ENCODE assay signal across 8 mouse cellular contexts in the genomic region with DNA sequence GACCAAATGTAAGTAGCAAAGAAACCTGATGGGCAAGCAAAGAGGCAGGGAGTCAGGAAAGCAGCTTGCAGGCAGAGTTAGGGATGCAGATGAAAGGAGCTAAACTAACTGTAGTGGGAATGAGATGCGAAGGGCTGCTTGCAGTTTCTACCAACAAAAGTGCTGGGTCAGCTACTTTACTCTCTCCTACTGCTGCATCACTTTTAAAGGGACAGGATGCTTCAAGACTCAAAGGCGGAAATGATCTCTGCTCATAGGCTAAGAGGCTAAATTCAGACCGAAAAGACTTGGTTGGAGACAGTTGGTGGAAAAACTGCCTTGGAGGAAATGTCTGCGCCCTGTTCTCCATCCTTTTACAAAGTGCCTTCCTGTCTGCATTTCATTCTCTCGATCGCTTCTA. TPM values are rescaled to one million over a fixed set of nuclear protein-coding genes. Genes with fewer than 3 reads are reported as not detected.
A peak's percentile ranks its signal among the peaks of the same experiment; 100 is the strongest.
DNase-seq lines count a peak whose midpoint lies in the region; ATAC-seq lines count a peak whose summit lies in the region.

No protein-coding gene starts in this region.

- no peak overlapping the region; the same call in 1 of the 2 replicates for H3K27ac ChIP-seq in heart, embryonic 13.5 days (replicated peaks)
- H3K27ac ChIP-seq in liver, embryonic 12.5 days, result no peak overlapping the region

- H3K4me1 ChIP-seq in heart, embryonic 13.5 days, result peaks cover 20% of the 10 kb centered on the region
- peaks cover 19% of the 10 kb centered on the region for H3K4me1 ChIP-seq in liver, embryonic 12.5 days

- no peaks in the 10 kb centered on the region for H3K9me3 ChIP-seq in heart, embryonic 13.5 days
- H3K9me3 ChIP-seq in liver, embryonic 12.5 days (replicated peaks), result no peaks in the 10 kb centered on the region

- peak overlapping the region; percentile 67 for H3K4me3 ChIP-seq in heart, embryonic 13.5 days
- peak overlapping the region; percentile 50; the same call in 1 of the 2 replicates for H3K4me3 ChIP-seq in liver, embryonic 12.5 days

- ATAC-seq in heart, embryonic 13.5 days (ENCODE audit: extremely low read depth, insufficient number of reproducible peaks, low FRiP score, low TSS enrichment), result no peak
- ATAC-seq in liver, embryonic 12.5 days, result no peak
- no peak for ATAC-seq in erythroid progenitor cell, adult 5-6 weeks (replicated peaks; ENCODE audit: low FRiP score, poor library complexity, severe bottlenecking)

- WGBS in heart, embryonic 13.5 days, result 3% methylated on average over 6 of the region's 6 CpGs
- 2% methylated on average over 6 of the region's 6 CpGs for WGBS in liver, embryonic 12.5 days (ENCODE audit: insufficient replicate concordance)

- H3K27me3 ChIP-seq in heart, embryonic 13.5 days (replicated peaks), result peaks cover 51% of the 10 kb centered on the region
- H3K27me3 ChIP-seq in liver, embryonic 12.5 days (replicated peaks), result peaks cover 72% of the 10 kb centered on the region

- H3K9ac ChIP-seq in heart, embryonic 13.5 days, result peak overlapping the region; percentile 80
- no peak overlapping the region for H3K9ac ChIP-seq in liver, embryonic 12.5 days

- H3K36me3 ChIP-seq in heart, embryonic 13.5 days, result no peaks in the 10 kb centered on the region
- no peaks in the 10 kb centered on the region for H3K36me3 ChIP-seq in liver, embryonic 12.5 days

- peak overlapping the region; percentile 95 for H3K4me2 ChIP-seq in heart, embryonic 13.5 days
- peak overlapping the region; percentile 71; the same call in 1 of the 2 replicates for H3K4me2 ChIP-seq in liver, embryonic 12.5 days

- peak; percentile 24 for DNase-seq in adrenal gland, adult 2 months
- DNase-seq in adrenal gland, adult 18-20 months (ENCODE audit: low spot score in 2 of 2), result no peak
- peak; percentile 19 for DNase-seq in A20 (ENCODE audit: low read depth, low spot score)
- DNase-seq in urinary bladder, postnatal 25 days (ENCODE audit: low spot score), result no peak
- DNase-seq in spleen, postnatal 10 days (ENCODE audit: low spot score in 2 of 2), result no peak

RNA-seq across cellular contexts. Expression of gene Fgf9, which starts 0.4 kb away (rescaled TPM):
- total RNA-seq in adrenal gland, adult 2 months (2021), result 10 to 100 TPM; 17.0 to 19.9 TPM
- 1.6 and 2.3 TPM in 2 replicates for polyA plus RNA-seq in adrenal gland, adult 2 months (2012; rRNA removed)
- 10 to 100 TPM in 1 of 2 experiments, 1 to 10 TPM in 1; 9.2 to 22.5 TPM for total RNA-seq in adrenal gland, adult 18-20 months (2021)
- polyA plus RNA-seq in heart, embryonic 13.5 days (2015; fragmentation: Nextera tagmentation; extraction: Ambion mirVana), result 7.6 and 9.2 TPM in 2 replicates
- polyA plus RNA-seq in liver, embryonic 12.5 days (2016; fragmentation: Nextera tagmentation; extraction: Ambion mirVana), result 0.83 and 0.98 TPM in 2 replicates
- total RNA-seq in erythroid progenitor cell, adult 5-6 weeks (2015; ENCODE audit: low replicate concordance), result not detected in 2 replicates
- total RNA-seq in erythroid progenitor cell, adult 5-6 weeks (2017; ENCODE audit: low replicate concordance), result not detected in 2 replicates

Comparison
In these comparisons a context has a peak if more than half of its experiments do, and no peak if none do; other contexts are left out.
1. DNase-seq: peak in adrenal gland, adult 2 months (single experiment) and A20 (single experiment); none in adrenal gland, adult 18-20 months (0 of 2), urinary bladder, postnatal 25 days (single experiment) and spleen, postnatal 10 days (0 of 2).
2. RNA of gene Fgf9, which starts 0.4 kb away (total RNA-seq): 9.2 to 22.5 TPM in adrenal gland, adult 18-20 months and 17.0 to 19.9 TPM in adrenal gland, adult 2 months; not detected in erythroid progenitor cell, adult 5-6 weeks; every median in the first group is over 10 times any median in the second.